Mouse (Mus musculus): Measurements from ENCODE around the gene Mgat4d. TPM values are rescaled to one million over a fixed set of nuclear protein-coding genes. Genes with fewer than 3 reads are reported as not detected.
"Not testable (repeated sequence)": the region's sequence is repeated elsewhere in the genome, so short reads cannot be mapped to it uniquely, and the experiment has no call there.

The Mgat4d gene
- not detected for total RNA-seq (2021)
- long read RNA-seq, experiment 1 = 0 reads
- long read RNA-seq, experiment 2 = 0 reads

DNA sequence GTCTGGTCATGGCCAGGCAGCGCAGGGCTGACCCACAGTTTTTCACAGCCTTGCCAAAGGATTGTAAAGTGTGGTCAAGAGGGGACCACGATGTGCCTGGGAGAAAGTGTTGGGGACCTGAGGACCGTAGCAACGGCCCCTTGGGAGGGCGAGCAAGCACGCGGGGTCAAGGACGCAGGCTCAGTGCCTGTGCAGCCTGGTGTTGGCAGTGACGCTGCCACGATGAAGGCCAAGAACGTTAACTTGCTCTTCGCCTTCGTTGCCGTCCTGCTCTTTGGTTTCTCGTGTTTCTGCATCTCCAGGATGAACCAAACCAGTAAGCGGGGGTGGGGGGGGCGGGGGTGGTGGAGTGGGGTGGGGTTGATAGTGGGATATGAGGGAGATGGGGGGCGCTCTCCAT, at the start of gene Mgat4d:
TSS of gene Mgat4d (plus strand) at position 209 of the 400 bp plus-strand sequence.
- DNase-seq = no peak

DNA sequence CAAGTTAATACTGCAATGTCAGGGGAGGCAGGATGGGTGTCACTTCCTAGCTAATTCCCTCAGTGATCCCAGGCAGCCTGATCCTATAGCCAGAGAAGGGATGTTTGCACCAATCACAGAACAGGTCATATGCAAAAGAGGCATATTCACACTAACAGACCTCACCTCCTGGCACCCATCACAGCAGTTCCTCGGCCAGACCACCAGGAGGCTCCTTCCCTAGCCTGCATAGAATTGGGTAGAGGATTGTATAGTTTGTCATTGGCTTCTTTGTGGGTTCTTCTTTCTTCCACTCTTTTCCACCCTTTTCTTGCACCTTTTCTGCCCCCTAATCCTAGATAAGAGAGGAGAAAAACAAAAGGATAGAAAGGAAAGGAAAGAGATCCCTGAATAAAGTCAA, 48.1 kb upstream of the Mgat4d start:
- no peak for DNase-seq

DNA sequence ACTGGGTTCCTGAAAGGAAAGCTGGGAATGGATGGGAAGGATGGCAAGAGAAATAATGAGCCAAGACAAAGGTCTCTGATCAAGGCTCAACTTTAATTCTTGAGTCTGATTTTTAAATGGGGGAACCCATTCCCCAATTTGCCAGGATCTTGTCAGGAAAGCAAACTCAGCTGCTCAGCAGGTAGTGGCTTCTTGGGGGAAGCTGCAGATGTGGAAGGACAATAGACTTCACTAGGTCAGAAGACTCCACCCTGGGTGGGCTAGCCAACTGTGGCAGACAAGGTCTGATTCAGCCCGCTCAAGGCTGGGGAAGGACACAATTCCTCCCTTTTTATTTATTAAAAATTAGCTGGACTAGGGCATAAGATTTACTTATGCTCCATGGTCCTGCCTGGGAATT, 43.3 kb upstream of the Mgat4d start:
- no peak for DNase-seq

DNA sequence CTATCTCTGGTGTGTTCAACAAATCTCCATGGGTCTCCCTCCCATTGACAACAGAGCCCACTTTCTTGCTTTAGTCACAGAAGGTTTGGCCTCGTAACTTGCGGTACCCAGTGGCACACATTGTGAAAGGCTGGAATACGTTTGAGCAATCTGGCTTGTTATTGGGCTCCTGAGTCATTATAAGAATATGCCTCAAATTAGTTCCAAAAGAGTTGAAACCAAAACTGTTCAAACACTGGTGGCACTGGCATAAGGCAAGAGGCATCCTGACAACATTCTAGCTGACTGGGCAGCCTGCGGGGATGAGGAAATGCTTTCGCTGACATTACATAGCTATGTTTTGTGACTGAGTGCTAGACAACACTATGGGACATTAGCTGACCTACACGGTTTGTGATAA, 38.4 kb upstream of the Mgat4d start:
- DNase-seq = no peak

DNA sequence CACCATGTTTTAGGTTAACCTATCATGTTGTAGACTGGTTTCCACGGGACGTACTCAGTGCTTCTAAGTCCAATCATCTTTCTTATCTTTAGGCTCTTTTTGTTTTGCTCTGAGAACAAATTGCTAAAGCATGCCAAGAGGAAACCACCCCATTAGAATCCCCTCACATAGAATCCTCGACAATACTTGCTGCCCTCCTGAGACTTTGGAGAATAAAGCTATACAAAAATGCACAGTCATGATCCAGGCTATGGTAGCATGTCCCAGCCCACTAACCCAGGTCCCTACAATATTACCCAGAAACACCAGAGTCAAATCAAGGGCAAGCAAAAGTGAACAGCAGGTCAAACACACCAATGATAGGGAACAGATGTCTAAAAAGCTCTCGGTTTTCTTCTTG, 33.2 kb upstream of the Mgat4d start:
- DNase-seq = not testable (repeated sequence)

DNA sequence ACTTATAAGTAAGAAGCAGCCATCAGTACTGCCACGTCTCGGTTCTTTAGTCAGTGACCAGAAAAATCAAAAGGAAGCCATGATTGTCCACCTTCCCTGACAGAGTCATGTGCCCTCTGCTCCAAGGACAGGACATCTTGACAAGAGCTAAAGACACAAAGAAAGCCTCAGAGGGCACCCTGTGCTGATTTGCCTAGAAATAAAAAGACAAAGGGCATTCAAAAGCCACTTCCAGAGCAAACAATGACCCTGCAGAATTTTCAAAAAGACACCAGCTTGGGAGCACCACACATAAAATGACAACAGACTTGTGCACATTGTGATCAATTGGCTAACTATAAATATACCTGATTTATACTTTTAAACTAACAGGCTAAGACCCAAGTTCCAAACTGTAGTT, 32.6 kb upstream of the Mgat4d start:
- no peak for DNase-seq

DNA sequence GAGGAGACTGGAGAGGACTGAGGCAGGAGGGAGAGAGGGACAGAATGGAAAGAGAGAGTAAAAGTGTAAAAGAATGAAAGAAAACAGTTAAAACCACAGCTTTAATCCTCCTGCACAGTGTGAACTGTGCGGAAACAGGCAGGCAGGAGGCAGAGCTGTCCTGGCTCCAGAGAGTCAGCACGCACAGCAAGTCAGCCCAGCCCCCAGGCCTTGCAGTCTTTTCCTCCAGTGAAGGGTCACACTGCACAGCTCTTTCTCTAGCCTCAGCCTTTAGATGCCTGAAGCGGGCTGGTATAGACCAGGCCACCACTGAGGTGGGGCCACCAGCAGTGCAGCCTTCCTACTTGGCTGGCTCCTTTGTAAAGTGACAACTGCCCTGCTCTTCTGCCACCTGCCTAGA, 27.7 kb upstream of the Mgat4d start:
- no peak for DNase-seq

DNA sequence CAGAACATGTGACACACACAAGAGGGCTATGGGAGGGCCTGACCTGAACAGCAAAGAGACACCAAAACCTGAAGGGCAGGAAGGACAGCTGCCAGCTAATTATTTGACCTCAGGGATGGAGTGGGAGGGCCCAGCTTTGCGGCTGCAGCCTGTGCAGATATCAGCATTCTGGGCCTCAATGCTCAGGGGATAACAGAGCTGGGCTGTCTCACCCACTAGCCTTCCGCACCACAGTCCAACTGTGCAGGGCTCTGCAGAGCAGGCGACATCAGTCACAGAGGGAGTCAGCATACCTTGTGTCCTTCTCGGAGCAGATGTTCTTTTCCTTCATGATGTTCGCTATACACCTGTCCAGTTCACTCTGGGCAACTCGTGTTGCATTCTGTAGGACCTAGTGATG, 25.9 kb upstream of the Mgat4d start:
- DNase-seq = no peak

DNA sequence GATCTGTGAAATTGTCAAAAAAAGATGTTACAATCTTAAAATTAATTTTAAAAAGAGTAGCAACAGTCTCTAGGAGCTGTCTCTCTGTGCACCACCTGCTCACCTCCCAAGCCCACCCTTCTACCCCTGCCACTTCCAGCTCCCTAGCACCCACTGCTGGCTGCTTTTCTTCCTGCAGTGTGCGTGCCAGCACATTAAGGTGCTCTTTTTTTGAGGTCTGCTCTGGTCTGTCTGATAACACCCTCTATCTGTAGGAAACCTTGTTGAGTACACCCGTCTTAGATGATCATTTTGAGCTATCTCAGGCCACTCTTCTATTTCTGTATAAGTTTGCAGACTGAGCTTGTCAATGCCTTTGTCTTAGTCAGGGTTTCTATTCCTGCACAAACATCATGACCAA, 25.2 kb upstream of the Mgat4d start:
- DNase-seq = no peak

DNA sequence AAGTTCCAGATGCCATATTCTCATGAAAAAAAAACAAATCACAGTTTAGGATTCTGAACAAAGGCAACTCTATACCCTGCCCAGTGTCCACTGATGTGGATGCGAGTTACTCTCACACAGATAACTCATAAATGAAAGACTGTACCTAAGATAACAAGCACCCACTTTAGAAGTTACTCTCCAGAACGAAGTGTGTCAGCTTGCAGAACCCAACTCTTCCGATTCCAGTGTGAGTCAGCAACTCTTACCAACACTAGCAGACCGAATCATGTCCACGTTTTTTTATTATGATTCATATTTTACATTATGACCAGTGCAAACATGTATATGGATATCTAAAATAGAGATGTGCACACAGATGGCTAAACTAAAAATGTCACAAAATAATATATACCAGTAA, 20.4 kb upstream of the Mgat4d start:
- DNase-seq = no peak

DNA sequence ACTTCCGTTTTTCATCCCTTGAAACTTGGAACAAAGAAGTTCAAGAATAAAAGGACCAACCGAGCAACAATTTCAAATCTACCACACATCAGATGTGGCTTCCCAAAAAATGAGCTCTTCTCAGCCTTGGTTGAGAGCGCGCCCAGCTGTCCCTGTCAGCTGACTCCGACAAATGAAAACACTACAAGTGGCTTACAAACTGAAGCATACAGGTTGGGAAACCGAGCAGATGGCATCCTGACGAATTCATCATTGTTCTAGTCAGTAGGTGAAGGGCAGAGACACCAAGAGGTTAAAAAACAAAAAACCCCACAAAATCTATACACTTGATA, 16.7 kb upstream of the Mgat4d start:
- DNase-seq = peak; percentile 22

DNA sequence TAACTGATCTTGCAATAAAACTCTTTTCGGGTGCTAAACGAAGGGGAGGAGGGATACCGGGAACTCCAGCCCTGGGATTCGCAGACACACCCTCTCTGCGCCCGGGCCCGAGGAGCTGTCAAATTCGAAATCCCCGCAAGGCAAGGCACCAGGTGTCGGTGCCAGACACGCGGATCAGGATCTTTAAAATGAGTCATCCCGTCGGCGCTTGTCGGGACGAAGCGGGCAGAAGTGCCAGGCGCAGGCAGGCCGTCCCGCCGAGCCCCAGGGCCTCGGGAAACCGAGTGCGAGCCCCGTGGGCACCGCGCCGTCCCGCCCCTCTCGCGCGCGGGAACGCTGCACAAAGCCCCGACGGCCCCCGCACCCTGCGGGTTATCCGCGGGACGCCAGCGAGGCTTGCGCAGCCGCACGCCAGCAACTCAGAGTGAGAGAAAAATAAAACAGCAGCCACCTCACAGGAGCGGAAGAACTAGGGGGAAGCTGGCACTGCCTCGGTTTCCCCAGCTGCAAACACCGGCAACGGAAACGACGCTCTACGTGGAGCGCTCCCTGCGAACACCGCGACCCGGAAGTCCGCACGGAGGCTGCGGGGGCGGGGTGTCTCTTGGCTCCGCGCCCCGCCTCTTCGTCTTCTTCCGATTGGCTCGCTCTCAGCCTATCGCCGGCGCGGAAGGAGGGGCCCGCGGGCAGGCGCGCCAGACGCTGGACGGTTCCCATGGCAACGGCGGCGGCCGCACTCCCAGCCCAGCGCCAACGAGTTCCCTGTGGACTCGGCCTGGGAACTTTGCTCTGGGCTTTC, 16.2 kb upstream of the Mgat4d start, which contains the start of gene Elmod2:
TSS of gene Elmod2 (minus strand) at position 588 of the 799 bp plus-strand sequence.
- DNase-seq = peak; percentile 99

DNA sequence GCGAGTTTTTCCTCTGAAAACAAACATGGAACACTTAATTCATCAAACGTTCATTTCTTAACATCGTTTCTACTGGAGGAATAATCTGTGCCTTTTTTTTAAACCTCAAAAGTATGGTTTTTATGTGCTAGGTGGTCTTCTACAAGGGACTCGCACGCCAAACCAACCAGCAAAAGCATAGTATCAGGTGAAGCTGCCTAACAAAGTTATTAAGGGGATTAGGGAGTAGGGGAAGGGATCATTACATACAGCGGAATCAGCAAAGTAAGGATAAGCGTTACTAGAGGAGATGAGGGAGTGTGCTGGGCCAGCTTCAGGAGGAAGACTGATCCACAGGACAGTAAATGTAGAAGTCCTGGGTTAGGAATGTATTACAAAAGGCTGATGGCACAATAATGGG, 15.4 kb upstream of the Mgat4d start:
- DNase-seq = no peak

DNA sequence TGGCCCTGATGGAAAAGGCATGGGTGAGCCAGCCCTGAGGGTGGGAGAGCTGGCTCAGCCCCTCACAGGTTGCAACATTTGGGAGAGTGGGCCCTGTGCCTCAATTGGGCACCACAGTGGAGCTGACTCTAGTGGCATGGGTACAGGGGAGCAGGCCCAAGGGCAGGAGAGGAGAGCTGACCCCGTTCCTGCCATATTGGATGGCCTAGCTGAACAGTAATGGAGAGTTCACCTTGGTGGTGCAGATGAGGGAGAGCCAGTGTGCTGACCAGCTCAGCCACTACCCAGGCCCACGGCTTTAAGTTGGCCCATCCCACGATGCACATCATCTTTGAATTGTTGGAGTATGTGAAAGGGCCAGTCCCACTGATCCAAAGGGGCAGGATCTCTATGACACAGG, 6.2 kb upstream of the Mgat4d start:
- DNase-seq = no peak

DNA sequence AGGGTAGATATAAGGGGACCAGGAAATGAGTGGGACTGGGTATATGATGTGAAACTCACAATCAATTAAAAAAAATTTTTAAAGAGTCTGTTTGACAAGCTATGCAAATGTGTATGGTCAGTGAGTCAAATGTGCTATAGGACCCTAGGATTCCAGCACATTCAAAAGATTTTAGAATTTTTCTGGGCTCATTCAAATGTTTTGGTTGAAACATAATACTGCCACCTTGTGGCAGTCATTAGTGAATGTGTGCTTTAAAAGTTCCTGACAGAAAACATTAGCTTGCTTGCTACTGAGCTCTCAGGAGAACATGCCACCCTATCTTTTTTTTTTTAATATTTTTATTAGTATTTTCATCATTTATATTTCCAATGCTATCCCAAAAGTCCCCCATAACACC, 5.6 kb upstream of the Mgat4d start:
- DNase-seq = no peak

DNA sequence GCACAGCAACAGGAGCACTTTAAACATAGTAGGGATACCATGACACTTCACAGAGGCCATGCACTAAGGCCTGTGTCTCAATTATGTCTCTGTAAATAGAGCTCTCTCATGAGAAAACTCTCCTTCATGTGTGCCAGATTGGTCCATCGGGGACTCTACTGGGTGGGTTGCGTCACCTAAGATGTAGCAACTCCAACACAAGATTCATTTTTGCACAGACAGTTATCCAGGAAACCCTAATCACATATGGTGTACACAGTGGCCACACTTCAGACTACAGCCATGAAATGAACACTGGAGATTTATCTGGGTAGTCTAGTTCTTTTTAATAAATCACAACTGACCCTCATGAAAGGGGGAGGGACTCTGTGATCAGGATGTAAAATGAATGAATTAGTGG, 3.0 kb downstream of the Mgat4d start:
- DNase-seq = no peak

DNA sequence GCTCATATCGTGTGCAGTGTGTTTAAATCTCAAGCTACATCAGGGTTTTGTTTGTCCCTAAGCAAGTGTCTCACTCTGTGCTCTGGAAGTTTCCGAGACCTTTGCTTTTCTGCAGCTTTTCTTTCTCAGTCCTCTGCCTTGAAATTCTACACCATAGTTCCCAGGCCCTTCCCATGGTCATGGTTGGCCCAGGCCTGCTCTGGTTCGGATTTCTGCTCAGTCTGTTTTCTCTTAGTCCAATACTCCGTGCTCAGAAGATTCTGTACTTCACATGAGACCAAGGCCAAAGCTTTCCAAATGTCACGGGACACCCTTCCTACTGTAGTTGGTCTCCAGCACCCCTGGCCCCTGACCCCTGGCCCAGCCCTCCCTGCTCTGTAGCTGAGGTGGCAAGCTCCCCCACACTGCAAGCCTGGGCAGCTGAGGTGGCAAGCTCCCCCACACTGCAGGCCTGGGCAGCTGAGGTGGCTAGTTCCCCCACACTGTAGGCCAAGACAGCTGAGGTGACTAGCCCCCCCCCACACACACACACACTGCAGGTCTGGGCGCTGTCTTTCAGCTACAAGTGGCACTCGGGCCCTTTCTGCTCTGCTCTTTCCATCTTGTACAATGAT, 15.0 kb downstream of the Mgat4d start:
- peak; percentile 22 for DNase-seq

DNA sequence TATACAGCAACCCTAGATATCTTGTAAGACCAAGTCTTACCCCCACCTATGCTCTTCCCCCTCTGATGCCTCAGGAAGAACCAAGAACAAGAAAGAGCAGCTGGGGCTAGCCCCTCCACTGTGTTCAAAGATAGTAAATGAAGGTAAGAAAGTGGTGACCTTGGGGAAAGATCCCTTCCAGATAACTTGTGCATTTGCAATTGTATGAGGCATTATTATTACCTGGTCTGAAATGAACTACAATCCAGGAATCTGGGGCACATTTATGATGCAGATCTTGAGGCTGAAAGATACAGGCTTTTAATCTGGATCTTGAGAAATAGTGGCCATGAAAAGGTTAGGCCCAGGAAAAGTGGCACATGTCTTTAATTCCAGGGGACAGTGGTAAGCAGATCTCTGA, 29.0 kb downstream of the Mgat4d start:
- DNase-seq = no peak

DNA sequence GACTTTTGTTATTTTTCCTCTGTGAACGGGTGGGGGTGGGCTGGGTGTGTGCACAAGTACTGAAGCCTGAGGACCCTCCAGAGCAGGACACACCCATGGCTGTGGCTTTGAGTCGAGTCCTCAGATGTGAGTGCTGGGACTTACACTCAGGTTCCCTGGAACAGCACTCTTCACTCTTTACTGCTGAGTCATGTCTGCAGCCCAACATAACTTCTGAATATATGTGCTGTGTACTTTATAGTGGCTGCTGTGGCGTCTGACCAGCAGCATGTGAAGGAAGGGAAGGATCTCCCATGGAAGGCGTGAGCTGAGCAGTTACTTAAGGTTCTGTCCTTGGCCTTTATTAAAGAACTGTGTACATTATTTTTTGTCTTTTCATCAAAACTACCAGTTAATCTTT, 31.9 kb downstream of the Mgat4d start:
- DNase-seq = no peak

DNA sequence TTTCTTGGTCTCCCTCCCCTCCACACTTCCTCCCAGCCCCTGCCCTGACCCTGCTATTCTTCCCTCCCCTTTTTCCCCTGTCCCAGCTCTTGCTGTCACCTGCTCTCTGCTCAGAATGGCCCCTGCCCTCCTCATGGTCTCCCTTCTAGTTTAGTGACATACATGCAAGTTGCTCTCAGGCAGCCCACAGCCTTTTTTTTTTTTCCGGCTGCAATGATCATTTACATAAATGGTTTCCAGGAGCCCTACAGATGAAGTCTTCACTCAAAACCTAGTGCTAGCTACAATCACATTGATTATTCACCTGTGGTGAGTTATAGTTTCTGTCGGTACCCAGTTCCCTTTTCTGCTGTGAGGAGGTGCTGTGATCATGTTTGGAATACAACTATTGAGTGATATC, 32.7 kb downstream of the Mgat4d start:
- no peak for DNase-seq

DNA sequence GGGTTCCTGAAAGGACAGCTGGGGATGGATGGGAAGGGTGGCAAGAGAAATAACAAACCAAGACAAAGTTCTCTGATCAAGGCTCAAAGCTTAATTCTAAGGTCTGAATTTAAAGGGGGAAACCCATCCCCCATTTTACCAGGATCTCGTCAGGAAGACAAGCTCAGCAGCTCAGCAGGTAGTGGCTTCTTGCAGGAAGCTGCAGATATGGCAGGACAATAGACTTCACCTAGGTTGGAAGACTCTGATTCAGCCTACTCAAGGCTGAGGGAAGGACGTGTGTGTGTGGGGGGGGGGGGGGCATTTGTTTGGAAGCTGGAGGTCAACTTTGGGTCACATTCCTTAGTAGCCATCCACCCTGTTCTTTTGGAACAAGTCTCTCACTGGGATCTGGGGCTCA, 34.6 kb downstream of the Mgat4d start:
- no peak for DNase-seq

DNA sequence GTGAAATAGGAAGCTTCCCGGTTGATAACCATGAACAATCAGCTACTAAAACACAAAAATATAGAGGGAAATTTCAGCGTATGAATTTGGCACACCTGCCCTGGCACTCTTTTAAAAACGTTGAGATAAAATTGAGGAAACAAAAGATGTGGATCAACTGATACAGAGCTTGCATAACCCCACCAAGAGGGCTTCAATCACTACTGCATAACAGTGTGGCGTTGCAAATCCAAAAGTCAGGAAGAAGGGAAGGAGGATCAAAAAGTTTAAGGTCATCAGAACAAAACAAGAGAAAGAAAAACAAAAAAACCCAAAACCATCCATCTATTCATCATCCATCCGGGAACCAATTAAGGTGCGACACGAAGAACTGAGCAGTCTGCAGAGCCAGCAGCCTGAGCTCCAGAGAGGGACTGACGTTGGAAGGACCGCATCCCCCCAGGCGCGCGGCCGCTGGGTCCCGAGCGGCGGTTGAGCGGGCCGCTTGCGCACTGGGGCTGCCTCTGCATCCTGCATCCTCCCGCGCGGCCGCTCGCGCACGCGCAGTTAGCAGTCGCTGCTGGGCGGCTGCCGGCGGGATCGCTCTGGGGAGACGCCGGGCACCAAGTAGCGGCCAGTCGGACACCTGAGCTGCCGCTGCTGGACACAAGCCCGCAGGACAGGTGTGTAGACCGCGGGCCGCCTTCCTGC, 41.2 kb downstream of the Mgat4d start, which contains the start of gene Clgn:
TSS of gene Clgn (plus strand) at position 552 of the 690 bp plus-strand sequence.
- DNase-seq = peak; percentile 51

DNA sequence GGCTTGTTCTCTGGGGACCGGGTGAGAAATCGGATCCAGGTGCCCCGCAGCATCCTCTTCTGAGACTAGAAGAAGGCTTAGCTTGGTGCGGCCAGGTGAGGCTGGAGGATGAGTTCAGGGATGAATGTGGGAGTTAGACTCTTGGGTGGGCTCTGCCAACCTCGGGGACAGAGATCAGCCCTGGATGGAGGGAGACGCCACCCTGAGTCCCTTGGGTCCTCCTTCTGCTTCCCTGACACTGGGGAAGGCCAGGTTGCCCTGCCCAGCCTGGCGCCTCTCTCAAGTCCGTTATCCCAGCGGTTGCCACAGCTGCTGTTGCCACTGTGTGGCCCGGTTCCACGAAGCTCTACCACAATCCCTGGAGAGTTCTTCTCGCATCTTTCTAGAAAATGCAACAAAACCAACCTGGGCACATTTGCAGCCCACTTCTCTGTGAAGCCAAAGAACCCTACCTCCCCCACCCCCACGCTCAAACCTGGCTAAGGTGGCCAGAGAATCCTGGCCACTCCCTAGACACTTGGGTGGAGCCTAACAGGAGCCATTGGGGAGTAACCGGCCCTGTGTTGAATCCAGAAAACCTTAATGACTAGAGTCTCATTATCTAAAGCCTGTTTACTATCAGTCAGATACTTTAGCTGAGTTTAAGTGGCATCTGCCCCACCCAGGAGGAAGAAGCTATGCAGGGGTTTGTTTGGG, 41.9 kb downstream of the Mgat4d start:
- no peak for DNase-seq

Measured in gastrocnemius, postnatal 10 days (tissue).